Mouse (Mus musculus): ENCODE measurements at regions not wholly inside any gene's neighbourhood (a gene's known extent, or its start where the extent isn't known, plus 50 kb on each side); places are given as distances from the start of the nearest gene placed in this dataset.

DNA sequence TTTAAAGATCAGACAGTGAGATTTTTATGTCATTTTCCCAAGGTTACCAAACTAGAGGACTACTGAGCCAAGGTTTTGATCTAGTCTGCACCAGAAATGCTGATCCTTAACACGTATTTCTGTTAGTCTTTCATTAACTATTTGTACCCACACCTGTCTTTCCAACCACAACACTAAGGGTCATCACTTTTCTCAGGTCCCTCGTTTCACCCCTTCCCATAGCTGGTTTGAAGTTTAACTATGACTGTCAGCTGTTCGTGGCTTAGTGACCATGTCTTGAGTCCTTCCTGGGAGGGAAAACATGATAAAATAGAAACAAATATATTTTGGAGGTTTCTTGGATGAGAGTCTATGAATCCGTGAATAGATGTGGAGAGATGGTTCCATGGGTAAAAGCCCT lies 99.6 kb upstream of the Gm6657 start:
- peaks cover 4% of the 10 kb centered on the region for H3K4me1 ChIP-seq
- H3K27ac ChIP-seq, result no peak overlapping the region
- DNase-seq (ENCODE audit: extremely low spot score, low spot score), result no peak
- no peak overlapping the region for H3K4me3 ChIP-seq
- H3K36me3 ChIP-seq (replicated peaks), result no peaks in the 10 kb centered on the region
- no peaks in the 10 kb centered on the region for H3K9me3 ChIP-seq
- no peaks in the 10 kb centered on the region for H3K27me3 ChIP-seq (ENCODE audit: poor library complexity, severe bottlenecking)
- WGBS, result 87% methylated on average over 4 of the region's 4 CpGs

DNA sequence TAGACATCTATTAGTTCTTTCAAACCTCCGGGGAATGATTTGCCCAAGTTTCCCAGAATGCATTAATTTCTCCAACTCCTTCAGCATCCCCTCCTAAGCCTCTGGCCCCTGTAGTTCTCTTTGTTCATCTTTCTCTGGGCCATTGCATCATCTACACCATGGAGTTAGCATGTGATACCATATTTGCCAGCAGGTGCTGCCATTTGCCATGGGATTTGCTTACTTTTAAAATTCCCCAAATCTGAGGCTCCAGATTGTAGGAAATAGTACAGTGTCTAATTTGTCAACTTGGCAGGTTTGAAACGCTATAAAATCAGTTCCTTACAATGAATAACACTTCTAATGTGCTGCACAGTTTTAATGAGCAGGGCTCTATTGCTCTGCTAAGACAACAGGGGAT lies 98.7 kb upstream of the Gm6657 start:
- no peaks in the 10 kb centered on the region for H3K9me3 ChIP-seq

DNA sequence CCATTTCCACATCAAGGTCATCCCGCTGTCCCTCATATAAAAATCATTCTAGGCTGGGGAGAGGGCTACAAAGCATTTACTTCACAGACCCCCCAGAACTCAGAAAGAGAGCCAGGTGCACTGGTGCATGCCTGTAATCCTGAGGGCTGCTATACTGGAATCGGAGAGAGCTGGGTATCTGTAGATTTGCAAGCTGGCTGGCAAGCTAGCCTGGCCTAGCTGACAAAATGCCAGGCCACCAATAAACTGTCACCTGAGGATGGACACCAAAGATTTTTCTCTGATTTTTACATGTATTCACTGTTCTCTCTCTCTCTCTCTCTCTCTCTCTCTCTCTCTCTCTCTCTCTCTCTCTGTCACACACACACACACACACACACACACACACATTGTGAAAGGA lies 98.1 kb upstream of the Gm6657 start:
- no peak for DNase-seq (ENCODE audit: extremely low spot score, low spot score)
- Histone ChIP-seq H3K36me3 (replicated peaks) (no peaks in the 10 kb centered on the region), H3K4me1 (peaks cover 4% of the 10 kb centered on the region), H3K27ac (no peak overlapping the region), H3K9me3 (no peaks in the 10 kb centered on the region), H3K27me3 (ENCODE audit: poor library complexity, severe bottlenecking) (no peaks in the 10 kb centered on the region), H3K4me3 (no peak overlapping the region)
- WGBS, result 93% methylated on average over 2 of the region's 2 CpGs

More for the DNA sequence above, 98.7 kb upstream of the Gm6657 start:
- DNase-seq (ENCODE audit: extremely low spot score, low spot score), result no peak
- 77% methylated on average over 2 of the region's 2 CpGs for WGBS
- H3K36me3 ChIP-seq (replicated peaks), result no peaks in the 10 kb centered on the region
- no peak overlapping the region for H3K27ac ChIP-seq
- no peak overlapping the region for H3K4me3 ChIP-seq
- H3K27me3 ChIP-seq (ENCODE audit: poor library complexity, severe bottlenecking), result no peaks in the 10 kb centered on the region
- H3K4me1 ChIP-seq, result peaks cover 4% of the 10 kb centered on the region

DNA sequence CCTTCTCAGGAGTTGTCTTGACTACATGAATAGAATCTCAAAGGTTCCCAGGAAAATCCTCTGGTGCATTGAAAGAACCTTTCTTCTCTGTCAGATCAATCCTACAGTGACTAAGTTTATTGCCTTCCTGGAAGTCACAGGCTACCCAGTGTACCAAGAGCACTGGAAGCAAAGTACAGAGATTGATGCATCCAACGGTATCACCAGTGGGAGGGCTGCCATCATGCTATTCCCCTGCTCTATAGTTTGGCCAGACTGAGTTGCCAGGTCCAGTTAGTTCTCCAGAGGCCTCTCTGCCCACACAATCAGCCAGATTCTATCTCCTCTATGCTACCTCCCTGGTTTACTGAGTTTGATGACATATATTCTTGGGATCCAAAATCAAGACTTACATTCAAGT lies 96.9 kb upstream of the Gm6657 start:
- no peak for DNase-seq (ENCODE audit: extremely low spot score, low spot score)
- H3K27ac ChIP-seq, result no peak overlapping the region
- H3K27me3 ChIP-seq (ENCODE audit: poor library complexity, severe bottlenecking), result no peaks in the 10 kb centered on the region
- H3K9me3 ChIP-seq, result no peaks in the 10 kb centered on the region
- H3K4me1 ChIP-seq, result peaks cover 4% of the 10 kb centered on the region
- WGBS, result 53% methylated on average over 1 of the region's 1 CpGs
- H3K36me3 ChIP-seq (replicated peaks), result no peaks in the 10 kb centered on the region
- no peak overlapping the region for H3K4me3 ChIP-seq

DNA sequence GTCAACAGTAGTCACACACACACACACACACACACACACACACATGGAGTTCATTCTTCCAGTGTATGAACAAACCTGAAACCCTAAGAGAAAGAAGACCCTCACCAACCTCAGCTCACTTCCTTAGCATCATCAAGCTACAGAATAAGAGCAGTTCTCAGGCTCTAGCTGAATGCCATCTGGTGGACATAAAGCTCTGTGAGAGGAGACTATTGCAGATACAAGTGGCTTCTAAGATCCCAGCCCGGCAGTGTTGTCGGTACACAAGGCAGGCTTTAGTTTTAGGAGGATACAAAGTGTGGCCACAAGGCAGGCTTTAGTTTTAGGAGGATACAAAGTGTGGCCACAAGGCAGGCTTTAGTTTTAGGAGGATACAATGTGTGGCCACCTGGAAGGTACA lies 96.3 kb upstream of the Gm6657 start:
- peaks cover 4% of the 10 kb centered on the region for H3K4me1 ChIP-seq
- H3K4me3 ChIP-seq, result no peak overlapping the region
- WGBS, result 72% methylated on average over 2 of the region's 2 CpGs
- H3K27ac ChIP-seq, result no peak overlapping the region
- no peaks in the 10 kb centered on the region for H3K27me3 ChIP-seq (ENCODE audit: poor library complexity, severe bottlenecking)
- H3K36me3 ChIP-seq (replicated peaks), result no peaks in the 10 kb centered on the region
- H3K9me3 ChIP-seq, result no peaks in the 10 kb centered on the region
- DNase-seq (ENCODE audit: extremely low spot score, low spot score), result no peak

DNA sequence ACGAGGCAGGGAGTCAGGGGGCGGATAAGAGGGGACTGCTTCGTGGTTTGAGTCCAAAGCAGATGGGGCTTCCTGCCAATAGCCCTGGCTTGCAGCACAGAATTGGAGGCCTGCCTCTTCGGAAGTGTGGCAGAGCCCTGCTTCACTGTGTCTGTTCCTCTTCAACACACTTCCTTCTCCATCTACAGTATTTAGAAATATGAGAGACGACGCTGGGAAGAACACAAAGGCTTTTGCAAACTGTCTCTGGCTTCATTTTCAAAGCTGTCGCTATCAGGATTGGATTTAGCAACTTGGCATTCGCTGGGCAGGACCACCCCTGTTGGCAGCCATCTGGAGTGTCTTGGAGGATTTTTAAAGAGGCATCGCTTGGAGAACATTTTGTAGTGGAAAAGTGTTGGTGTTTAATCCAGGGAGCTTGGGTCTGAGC lies 95.3 kb upstream of the Gm6657 start:
- no peak overlapping the region for H3K4me3 ChIP-seq
- no peak overlapping the region for H3K27ac ChIP-seq
- H3K36me3 ChIP-seq (replicated peaks), result no peaks in the 10 kb centered on the region
- no peaks in the 10 kb centered on the region for H3K27me3 ChIP-seq (ENCODE audit: poor library complexity, severe bottlenecking)
- WGBS, result 86% methylated on average over 9 of the region's 9 CpGs
- H3K4me1 ChIP-seq, result peaks cover 4% of the 10 kb centered on the region
- no peaks in the 10 kb centered on the region for H3K9me3 ChIP-seq
- no peak for DNase-seq (ENCODE audit: extremely low spot score, low spot score)

DNA sequence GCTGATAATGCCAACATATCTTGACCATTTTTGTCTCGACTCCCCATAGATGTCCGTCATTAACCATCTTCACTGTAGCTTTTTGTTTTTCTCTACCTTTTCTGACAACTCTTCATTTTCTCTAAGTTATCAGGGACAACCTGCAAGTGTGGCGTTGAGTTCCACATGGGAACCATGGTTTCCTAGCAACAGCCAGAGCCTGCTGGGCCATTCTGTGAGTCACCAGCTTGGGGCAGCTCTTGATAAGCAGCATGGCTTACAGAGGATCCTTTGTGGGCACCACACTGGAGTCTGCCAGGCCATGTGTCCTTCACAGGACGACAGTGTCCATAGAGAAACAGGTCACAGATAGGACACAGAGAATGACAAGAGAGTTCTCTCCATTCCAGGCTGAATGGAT lies 94.3 kb upstream of the Gm6657 start:
- Histone ChIP-seq H3K4me3 (no peak overlapping the region), H3K9me3 (no peaks in the 10 kb centered on the region), H3K4me1 (peaks cover 4% of the 10 kb centered on the region), H3K27ac (no peak overlapping the region), H3K36me3 (replicated peaks) (no peaks in the 10 kb centered on the region), H3K27me3 (ENCODE audit: poor library complexity, severe bottlenecking) (no peaks in the 10 kb centered on the region)
- no peak for DNase-seq (ENCODE audit: extremely low spot score, low spot score)
- WGBS, result 68% methylated on average over 4 of the region's 4 CpGs

DNA sequence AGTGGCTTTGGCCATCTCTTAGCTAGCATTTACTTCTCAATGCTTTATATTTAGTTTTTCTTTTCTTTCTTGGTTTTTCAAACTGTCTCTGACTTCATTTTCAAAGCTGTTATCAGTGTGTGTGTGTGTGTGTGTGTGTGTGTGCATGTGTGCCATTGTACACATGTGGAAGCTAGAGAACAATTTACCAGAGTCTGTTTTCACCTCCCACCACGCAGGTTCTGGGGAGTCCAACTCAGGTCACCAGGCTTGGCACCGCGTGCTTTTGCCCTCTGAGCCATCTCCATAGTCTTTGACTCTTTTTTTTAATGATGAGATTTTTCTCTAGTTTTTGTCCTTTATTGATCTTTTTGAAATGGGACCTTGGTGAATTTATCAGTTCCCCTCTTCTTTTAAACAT lies 93.3 kb upstream of the Gm6657 start:
- 95% methylated on average over 3 of the region's 3 CpGs for WGBS
- Histone ChIP-seq H3K4me1 (peaks cover 4% of the 10 kb centered on the region), H3K4me3 (no peak overlapping the region), H3K27ac (no peak overlapping the region), H3K9me3 (no peaks in the 10 kb centered on the region), H3K36me3 (replicated peaks) (no peaks in the 10 kb centered on the region), H3K27me3 (ENCODE audit: poor library complexity, severe bottlenecking) (no peaks in the 10 kb centered on the region)
- DNase-seq (ENCODE audit: extremely low spot score, low spot score), result no peak

DNA sequence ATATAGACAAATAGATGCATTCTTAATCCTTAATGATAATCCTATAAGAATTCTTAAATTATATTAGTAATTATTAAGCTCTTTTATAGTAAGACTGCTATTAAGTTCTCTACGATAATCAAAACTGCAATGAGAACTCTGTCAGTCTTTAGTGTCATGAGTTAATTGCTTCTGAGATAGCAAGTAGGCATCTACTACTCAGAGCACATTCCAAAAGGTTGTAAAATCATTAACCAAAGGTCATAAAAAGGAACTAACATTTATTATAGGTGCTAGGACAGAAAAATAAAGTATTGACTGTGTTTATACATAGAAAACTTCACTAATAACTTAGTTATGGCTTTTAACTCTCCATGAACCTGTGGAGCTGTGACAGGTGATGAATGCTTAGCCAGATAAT lies 84.1 kb upstream of the Gm6657 start:
- DNase-seq (ENCODE audit: extremely low spot score, low spot score), result no peak
- Histone ChIP-seq H3K27me3 (ENCODE audit: poor library complexity, severe bottlenecking) (no peaks in the 10 kb centered on the region), H3K4me3 (no peak overlapping the region), H3K4me1 (0 out of 2 replicates have a peak, but pooled peaks cover 3% of the 10 kb centered on the region), H3K36me3 (replicated peaks) (no peaks in the 10 kb centered on the region), H3K9me3 (no peaks in the 10 kb centered on the region), H3K27ac (no peak overlapping the region)
- WGBS, result 94% methylated on average over 1 of the region's 1 CpGs

DNA sequence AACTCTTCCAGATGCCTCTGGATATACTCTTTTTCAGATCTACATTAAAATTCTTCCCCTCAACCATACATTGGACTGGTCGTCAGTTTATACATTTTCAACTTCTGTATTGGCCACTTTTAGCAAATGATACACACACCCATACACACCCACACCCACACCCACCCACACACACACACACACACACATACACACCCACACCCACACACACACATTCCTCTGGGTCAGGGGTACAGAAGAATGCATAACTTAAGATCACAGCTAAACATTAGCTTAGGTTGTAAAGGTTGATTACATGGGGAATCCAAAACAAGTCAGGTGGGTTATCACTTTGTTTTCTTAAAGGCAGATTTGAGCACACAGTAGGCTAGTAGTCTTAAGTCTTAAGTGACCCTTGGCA lies 75.9 kb upstream of the Gm6657 start:
- 77% methylated on average over 1 of the region's 1 CpGs for WGBS
- H3K4me3 ChIP-seq, result no peak overlapping the region
- H3K27me3 ChIP-seq (ENCODE audit: poor library complexity, severe bottlenecking), result no peaks in the 10 kb centered on the region
- H3K9me3 ChIP-seq, result no peaks in the 10 kb centered on the region
- H3K4me1 ChIP-seq, result no peaks in the 10 kb centered on the region
- no peaks in the 10 kb centered on the region for H3K36me3 ChIP-seq (replicated peaks)
- H3K27ac ChIP-seq, result no peak overlapping the region
- DNase-seq (ENCODE audit: extremely low spot score, low spot score), result no peak

DNA sequence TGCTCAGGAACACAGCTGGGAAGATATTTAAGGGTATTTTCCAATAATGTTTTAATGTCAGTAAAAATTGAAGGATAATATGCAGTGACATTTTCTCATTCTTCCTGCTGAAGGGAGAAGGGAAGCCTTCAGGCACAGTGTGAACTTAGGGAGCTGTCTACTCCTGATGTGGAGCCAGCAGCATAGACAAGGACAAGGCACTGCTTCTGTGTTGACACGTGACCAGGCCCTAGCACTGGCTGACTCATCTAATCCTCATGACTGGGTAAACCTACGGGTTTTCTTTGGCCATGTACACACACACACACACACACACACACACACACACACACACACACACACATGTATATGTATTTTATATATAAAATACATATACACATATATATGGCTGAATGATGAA lies 74.8 kb upstream of the Gm6657 start:
- Histone ChIP-seq H3K27me3 (ENCODE audit: poor library complexity, severe bottlenecking) (no peaks in the 10 kb centered on the region), H3K4me3 (no peak overlapping the region), H3K9me3 (no peaks in the 10 kb centered on the region), H3K4me1 (no peaks in the 10 kb centered on the region), H3K36me3 (replicated peaks) (no peaks in the 10 kb centered on the region), H3K27ac (no peak overlapping the region)
- 84% methylated on average over 2 of the region's 2 CpGs for WGBS
- DNase-seq (ENCODE audit: extremely low spot score, low spot score), result no peak

DNA sequence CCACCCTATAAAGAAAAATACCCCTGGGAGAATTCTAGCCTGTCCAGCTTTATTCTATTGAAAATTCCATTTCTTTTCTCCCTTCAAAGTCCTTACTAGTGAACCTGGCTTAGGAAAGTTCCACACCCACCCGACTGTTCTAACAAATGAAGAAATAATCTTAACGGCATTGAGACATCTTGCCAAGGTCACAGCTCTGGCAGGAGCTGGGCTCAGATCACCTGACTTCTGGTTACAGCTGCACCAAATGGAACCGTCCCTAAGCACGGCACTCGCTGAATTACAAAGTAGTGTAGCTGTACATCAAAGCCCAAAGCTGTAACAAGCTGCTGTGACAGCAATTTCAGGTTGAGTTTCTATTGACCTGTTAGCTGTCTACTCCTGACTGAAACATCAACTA lies 74.2 kb upstream of the Gm6657 start:
- H3K9me3 ChIP-seq, result no peaks in the 10 kb centered on the region
- no peaks in the 10 kb centered on the region for H3K27me3 ChIP-seq (ENCODE audit: poor library complexity, severe bottlenecking)
- 85% methylated on average over 5 of the region's 5 CpGs for WGBS
- H3K36me3 ChIP-seq (replicated peaks), result no peaks in the 10 kb centered on the region
- no peak for DNase-seq (ENCODE audit: extremely low spot score, low spot score)
- no peaks in the 10 kb centered on the region for H3K4me1 ChIP-seq
- H3K27ac ChIP-seq, result no peak overlapping the region
- H3K4me3 ChIP-seq, result no peak overlapping the region

DNA sequence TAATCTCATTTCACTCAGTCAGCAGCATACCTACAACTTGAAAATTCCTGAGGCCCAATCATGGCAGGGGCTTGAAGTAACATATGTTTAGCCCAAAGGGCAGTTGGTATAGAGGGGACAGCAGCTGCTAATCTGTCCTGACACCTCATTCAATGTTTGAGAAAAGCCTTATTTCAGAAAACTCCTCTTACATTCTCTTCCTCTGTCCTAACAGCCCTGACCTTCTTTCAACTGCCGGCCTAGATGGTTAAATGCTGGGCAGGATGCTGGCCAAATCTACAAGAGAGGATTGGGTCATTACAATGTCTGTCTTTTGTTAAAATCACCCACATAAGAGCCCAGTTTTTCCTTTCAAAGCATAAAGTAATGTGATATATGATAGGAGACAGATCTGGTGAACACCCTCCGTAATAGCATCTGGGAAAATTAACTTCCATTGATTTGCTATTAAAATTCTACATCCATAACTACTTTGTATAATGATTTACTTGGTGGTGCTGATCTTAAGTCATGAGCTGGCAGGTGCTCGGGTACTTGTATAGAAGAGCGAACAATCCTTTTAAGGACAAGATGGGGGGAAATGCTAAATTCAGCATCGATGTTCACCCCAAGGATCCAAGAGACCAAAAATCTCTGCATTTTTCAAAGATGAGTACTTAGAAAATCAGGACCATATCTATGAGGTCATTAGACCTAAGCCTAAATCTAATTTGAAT lies 64.8 kb upstream of the Gm6657 start:
- H3K27ac ChIP-seq, result no peak overlapping the region
- H3K27me3 ChIP-seq (ENCODE audit: poor library complexity, severe bottlenecking), result no peaks in the 10 kb centered on the region
- H3K36me3 ChIP-seq (replicated peaks), result no peaks in the 10 kb centered on the region
- H3K9me3 ChIP-seq, result no peaks in the 10 kb centered on the region
- no peak overlapping the region for H3K4me3 ChIP-seq
- 88% methylated on average over 5 of the region's 5 CpGs for WGBS
- DNase-seq (ENCODE audit: extremely low spot score, low spot score), result no peak
- 0 out of 2 replicates have a peak, but pooled peaks cover 5% of the 10 kb centered on the region for H3K4me1 ChIP-seq
